Mouse (Mus musculus) ES-E14 (cell line): ENCODE data around the gene Magi2. TPM values are rescaled to one million over a fixed set of nuclear protein-coding genes. Genes with fewer than 3 reads are reported as not detected.

Experiments
- DNase-seq: peaks from one replicate; pipeline ENCODE4 v3.0.0-alpha.2; 2013; ENCODE audit warnings: low read depth, low spot score
- H3K27ac ChIP-seq: 2 replicates; pipeline ENCODE4 v1.5.1; 2012; ENCODE audit warnings: low read depth, mild to moderate bottlenecking, low read length, moderate library complexity, mixed read lengths; ENCODE audit not compliant: poor library complexity, insufficient read depth, severe bottlenecking
- H3K36me3 ChIP-seq: 2 replicates; pipeline ENCODE4 v1.6.1; 2012; ENCODE audit warnings: mild to moderate bottlenecking, low read length, moderate library complexity, mixed read lengths; ENCODE audit not compliant: control insufficient read depth, poor library complexity, insufficient read depth, severe bottlenecking
- H3K4me1 ChIP-seq, 2 experiments: fragments of 150-350 bp in 1 of 2; sonication (generic) in 1 of 2; 2 replicates each; pipeline ENCODE4 v1.6.1; 2012; ENCODE audit warnings: low read length in 2 of 2, mild to moderate bottlenecking in 1 of 2, mixed read lengths in 1 of 2; ENCODE audit not compliant: control insufficient read depth in 2 of 2, insufficient read depth in 2 of 2, poor library complexity in 1 of 2
- H3K4me3 ChIP-seq, 2 experiments: fragments of 150-350 bp in 1 of 2; sonication (generic) in 1 of 2; 2 replicates each; pipeline ENCODE4 v1.5.1; 2012; ENCODE audit warnings: low read length in 2 of 2, low read depth in 1 of 2, mild to moderate bottlenecking in 1 of 2, mixed read lengths in 1 of 2; ENCODE audit not compliant: insufficient read depth in 1 of 2, poor library complexity in 1 of 2, severe bottlenecking in 1 of 2
- H3K9ac ChIP-seq: 2 replicates; pipeline ENCODE4 v1.6.1; 2012; ENCODE audit warnings: low read depth, mild to moderate bottlenecking, low read length, mixed read lengths; ENCODE audit not compliant: poor library complexity, insufficient read depth, severe bottlenecking
- H3K9me3 ChIP-seq: fragments of 150-350 bp; sonication (generic); 2 replicates; pipeline ENCODE4 v1.6.1; 2012; ENCODE audit warnings: low read depth, mild to moderate bottlenecking, low read length; ENCODE audit not compliant: control insufficient read depth, insufficient read depth
- CHD2 ChIP-seq: IDR thresholded peaks from 2 replicates; pipeline ENCODE4 v1.6.1; 2014; ENCODE audit warnings: mild to moderate bottlenecking, low read depth, low read length, inconsistent platforms
- HCFC1 ChIP-seq: IDR thresholded peaks from 2 replicates; pipeline ENCODE4 v1.6.1; 2012; ENCODE audit warnings: low read length, inconsistent platforms, borderline replicate concordance; ENCODE audit not compliant: insufficient read depth
- MAFK ChIP-seq: IDR thresholded peaks from 2 replicates; pipeline ENCODE4 v1.6.1; 2014; ENCODE audit warnings: mild to moderate bottlenecking, low read depth, low read length, inconsistent platforms; ENCODE audit not compliant: insufficient read depth
- ZC3H11A ChIP-seq: IDR thresholded peaks from 2 replicates; pipeline ENCODE4 v1.6.1; 2012; ENCODE audit warnings: low read depth, mild to moderate bottlenecking, inconsistent platforms, low read length, borderline replicate concordance
- ZNF384 ChIP-seq: IDR thresholded peaks from 2 replicates; pipeline ENCODE4 v1.6.1; 2012; ENCODE audit warnings: low read depth, low read length, inconsistent platforms
- in situ Hi-C, 2 experiments: fragments of 600-800 bp; cut with MboI; formaldehyde crosslinking; loops; one replicate each; pipeline ENCODE4 v1.15.1; 2025; ENCODE audit warnings: low sequenced_read_pairs in 2 of 2, inconsistent platforms in 1 of 2; ENCODE audit not compliant: unreplicated experiment in 2 of 2
- total RNA-seq: library from RNA; depleted of rRNA; stranded (reverse); fragments of 300-350 nt; gene quantifications from 2 replicates; pipeline ENCODE4 v1.2.3, GENCODE M21; 2012

The Magi2 gene
- total RNA-seq, 1 experiment, result 0.85 TPM

- H3K9ac ChIP-seq, result no peak overlapping the region
- no peak for DNase-seq
- in situ Hi-C loops, result no loop called here
These were observed 829.4 kb downstream of the Magi2 start for GRCm38 (mm10) chr5:20056074-20056842.

DNA sequence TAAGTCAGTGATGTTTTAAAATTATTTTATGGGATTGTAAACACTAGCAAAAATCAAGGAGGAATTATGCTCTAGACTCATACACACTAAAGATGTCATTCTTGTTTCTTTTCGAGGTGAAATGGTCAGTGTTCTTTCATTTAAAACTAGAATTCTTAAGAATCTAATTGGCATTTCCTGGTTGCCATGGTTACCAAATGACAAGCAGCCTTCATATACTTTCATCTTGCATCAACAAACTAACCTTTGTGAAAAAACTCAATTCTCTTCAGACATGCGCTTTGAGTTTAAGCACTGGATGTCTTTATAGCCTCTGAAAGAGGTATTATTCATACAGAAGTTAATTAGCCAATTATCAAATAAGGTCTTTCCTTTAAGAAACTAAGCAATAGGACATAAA, 830.0 kb downstream of the Magi2 start:
- no peaks in the 10 kb centered on the region for H3K36me3 ChIP-seq
- in situ Hi-C loops, result no loop called here
- no peak for DNase-seq

More at GRCm38 (mm10) chr5:20056074-20056842, 829.4 kb downstream of the Magi2 start:
- no peak overlapping the region for H3K4me3 ChIP-seq
- no peaks in the 10 kb centered on the region for H3K9me3 ChIP-seq
- no peaks in the 10 kb centered on the region for H3K36me3 ChIP-seq
- TF ChIP-seq MAFK (no peak), CHD2 (no peak), ZC3H11A (no peak), ZNF384 (no peak), HCFC1 (no peak)
- no peak overlapping the region for H3K27ac ChIP-seq
- no peaks in the 10 kb centered on the region for H3K4me1 ChIP-seq

DNA sequence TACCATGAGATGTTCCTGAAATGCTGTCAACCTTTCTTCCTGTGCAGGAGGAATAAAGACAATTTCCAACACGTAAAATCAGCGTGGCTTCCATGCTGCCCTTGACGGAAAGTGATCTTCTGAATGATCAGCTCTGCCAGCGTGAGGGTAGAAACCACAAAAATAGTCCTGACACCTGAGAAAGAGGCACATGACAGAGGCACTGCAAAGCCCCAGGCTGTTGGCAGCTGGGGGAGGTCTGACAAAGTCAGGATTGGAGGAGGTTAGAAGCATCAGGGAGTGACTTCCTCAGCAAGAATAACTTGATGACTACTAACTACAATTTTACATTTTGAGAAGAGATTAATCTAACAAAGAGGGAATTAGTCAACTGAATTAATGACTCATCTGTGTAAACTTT, 835.2 kb downstream of the Magi2 start:
- Histone ChIP-seq H3K9ac (no peak overlapping the region), H3K27ac (no peak overlapping the region)
- no peak for DNase-seq

More for the DNA sequence above, 830.0 kb downstream of the Magi2 start:
- Histone ChIP-seq H3K9me3 (no peaks in the 10 kb centered on the region), H3K4me1 (no peaks in the 10 kb centered on the region), H3K9ac (no peak overlapping the region), H3K27ac (no peak overlapping the region), H3K4me3 (no peak overlapping the region)
- TF ChIP-seq HCFC1 (no peak), ZC3H11A (no peak), ZNF384 (no peak)

DNA sequence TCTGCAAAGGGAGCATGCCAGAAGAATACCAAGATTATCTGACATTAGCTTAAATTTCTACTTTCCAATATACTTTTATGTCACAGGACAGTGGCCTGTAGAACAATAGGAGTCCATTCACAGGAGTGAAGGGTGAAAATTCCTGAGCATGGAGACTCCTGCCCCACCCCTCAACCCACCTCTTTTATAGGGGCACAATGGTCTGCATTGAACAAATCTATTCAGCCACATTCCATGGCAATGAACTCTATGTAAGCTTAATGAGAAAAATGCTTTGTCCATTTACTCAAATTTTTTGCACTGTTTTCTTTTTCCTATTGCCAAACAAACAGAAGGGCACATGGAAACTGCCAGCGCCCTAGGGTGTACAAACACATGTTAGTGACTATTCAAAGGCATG, 838.2 kb downstream of the Magi2 start:
- in situ Hi-C loops, result no loop called here
- no peak overlapping the region for H3K9ac ChIP-seq
- TF ChIP-seq ZC3H11A (no peak), CHD2 (no peak), HCFC1 (no peak), ZNF384 (no peak), MAFK (no peak)

More for the DNA sequence above, 835.2 kb downstream of the Magi2 start:
- no peak for TF ChIP-seq ZNF384
- TF ChIP-seq ZC3H11A, result no peak
- no peak for TF ChIP-seq CHD2
- no peak for TF ChIP-seq MAFK
- TF ChIP-seq HCFC1, result no peak
- in situ Hi-C loops, result no loop called here
- Histone ChIP-seq H3K36me3 (no peaks in the 10 kb centered on the region), H3K9me3 (no peaks in the 10 kb centered on the region), H3K4me1 (no peaks in the 10 kb centered on the region), H3K4me3 (no peak overlapping the region)

GRCm38 (mm10) chr5:20068496-20068895, 841.7 kb downstream of the Magi2 start:
- Histone ChIP-seq H3K9me3 (no peaks in the 10 kb centered on the region), H3K9ac (no peak overlapping the region), H3K36me3 (no peaks in the 10 kb centered on the region), H3K4me3 (no peak overlapping the region), H3K27ac (no peak overlapping the region), H3K4me1 (no peaks in the 10 kb centered on the region)
- in situ Hi-C loops, result no loop called here
- no peak for TF ChIP-seq HCFC1
- no peak for TF ChIP-seq ZNF384
- TF ChIP-seq ZC3H11A, result no peak
- no peak for TF ChIP-seq MAFK
- TF ChIP-seq CHD2, result no peak
- DNase-seq, result no peak

More for the DNA sequence above, 838.2 kb downstream of the Magi2 start:
- H3K36me3 ChIP-seq, result no peaks in the 10 kb centered on the region
- no peaks in the 10 kb centered on the region for H3K9me3 ChIP-seq
- no peak overlapping the region for H3K4me3 ChIP-seq
- no peaks in the 10 kb centered on the region for H3K4me1 ChIP-seq
- no peak for DNase-seq
- H3K27ac ChIP-seq, result no peak overlapping the region
